Mouse (Mus musculus): ENCODE measurements around the gene Pdilt. TPM values are rescaled to one million over a fixed set of nuclear protein-coding genes. Genes with fewer than 3 reads are reported as not detected.
"Not testable (repeated sequence)": the region's sequence is repeated elsewhere in the genome, so short reads cannot be mapped to it uniquely, and the experiment has no call there.

The Pdilt gene
- not detected in 2 replicates for polyA plus RNA-seq (2014; fragmentation: Nextera tagmentation; extraction: Ambion mirVana)

GRCm38 (mm10) chr7:119523389-119523788, at the start of gene Pdilt:
Pdilt (minus strand) TSS chr7:119523489.
- no peaks in the 10 kb centered on the region for H3K4me1 ChIP-seq (ENCODE audit: control insufficient read depth, insufficient read depth, low read length)
- no peak for ATAC-seq (replicated peaks; ENCODE audit: insufficient number of reproducible peaks, low FRiP score, low TSS enrichment)
- 67% methylated on average over 4 of the region's 4 CpGs for WGBS (ENCODE audit: insufficient replicate concordance)
- no peaks in the 10 kb centered on the region for H3K9me3 ChIP-seq (replicated peaks; ENCODE audit: control insufficient read depth, low read length)
- H3K36me3 ChIP-seq (ENCODE audit: control insufficient read depth, insufficient read depth, low read length), result no peaks in the 10 kb centered on the region
- no peak within 1 kb of the TSS for H3K4me2 ChIP-seq
- H3K4me3 ChIP-seq (ENCODE audit: low read depth, low read length), result no peak within 1 kb of the TSS
- no peaks in the 10 kb centered on the region for H3K27me3 ChIP-seq (ENCODE audit: control insufficient read depth, insufficient read depth, low read length)
- no peak within 1 kb of the TSS for H3K27ac ChIP-seq (ENCODE audit: low read depth, low read length)
- no peak within 1 kb of the TSS for H3K9ac ChIP-seq (ENCODE audit: low read depth, low read length)

- not testable (repeated sequence) for H3K27me3 ChIP-seq (ENCODE audit: control insufficient read depth, insufficient read depth, low read length); H3K4me1 ChIP-seq (ENCODE audit: control insufficient read depth, insufficient read depth, low read length); H3K36me3 ChIP-seq (ENCODE audit: control insufficient read depth, insufficient read depth, low read length); H3K4me2 ChIP-seq; H3K27ac ChIP-seq (ENCODE audit: low read depth, low read length); ATAC-seq (replicated peaks; ENCODE audit: insufficient number of reproducible peaks, low FRiP score, low TSS enrichment); H3K9me3 ChIP-seq (replicated peaks; ENCODE audit: control insufficient read depth, low read length); H3K9ac ChIP-seq (ENCODE audit: low read depth, low read length); H3K4me3 ChIP-seq (ENCODE audit: low read depth, low read length)
- WGBS (ENCODE audit: insufficient replicate concordance), result 85% methylated on average over 2 of the region's 2 CpGs
These were observed 39.2 kb upstream of the Pdilt start for GRCm38 (mm10) chr7:119562476-119562875.

- Histone ChIP-seq H3K27ac (ENCODE audit: low read depth, low read length) (no peak overlapping the region), H3K27me3 (ENCODE audit: control insufficient read depth, insufficient read depth, low read length) (no peaks in the 10 kb centered on the region), H3K4me1 (ENCODE audit: control insufficient read depth, insufficient read depth, low read length) (no peaks in the 10 kb centered on the region), H3K4me3 (ENCODE audit: low read depth, low read length) (no peak overlapping the region), H3K9ac (ENCODE audit: low read depth, low read length) (no peak overlapping the region), H3K36me3 (ENCODE audit: control insufficient read depth, insufficient read depth, low read length) (no peaks in the 10 kb centered on the region), H3K9me3 (replicated peaks; ENCODE audit: control insufficient read depth, low read length) (no peaks in the 10 kb centered on the region), H3K4me2 (no peak overlapping the region)
- WGBS (ENCODE audit: insufficient replicate concordance), result 48% methylated on average over 4 of the region's 4 CpGs
- no peak for ATAC-seq (replicated peaks; ENCODE audit: insufficient number of reproducible peaks, low FRiP score, low TSS enrichment)
These were observed 38.2 kb upstream of the Pdilt start for GRCm38 (mm10) chr7:119561441-119561840.

- H3K9me3 ChIP-seq (replicated peaks; ENCODE audit: control insufficient read depth, low read length), result no peaks in the 10 kb centered on the region
- H3K27ac ChIP-seq (ENCODE audit: low read depth, low read length), result no peak overlapping the region
- H3K4me2 ChIP-seq, result no peak overlapping the region
- no peak overlapping the region for H3K4me3 ChIP-seq (ENCODE audit: low read depth, low read length)
- H3K36me3 ChIP-seq (ENCODE audit: control insufficient read depth, insufficient read depth, low read length), result no peaks in the 10 kb centered on the region
- H3K27me3 ChIP-seq (ENCODE audit: control insufficient read depth, insufficient read depth, low read length), result no peaks in the 10 kb centered on the region
- no peak overlapping the region for H3K9ac ChIP-seq (ENCODE audit: low read depth, low read length)
- WGBS (ENCODE audit: insufficient replicate concordance), result 84% methylated on average over 3 of the region's 3 CpGs
- H3K4me1 ChIP-seq (ENCODE audit: control insufficient read depth, insufficient read depth, low read length), result no peaks in the 10 kb centered on the region
- no peak for ATAC-seq (replicated peaks; ENCODE audit: insufficient number of reproducible peaks, low FRiP score, low TSS enrichment)
These were observed 37.2 kb upstream of the Pdilt start for GRCm38 (mm10) chr7:119560452-119560835.

- Histone ChIP-seq H3K27ac (ENCODE audit: low read depth, low read length) (no peak overlapping the region), H3K4me2 (no peak overlapping the region)
- WGBS (ENCODE audit: insufficient replicate concordance), result 66% methylated on average over 3 of the region's 3 CpGs
These were observed 36.6 kb upstream of the Pdilt start for GRCm38 (mm10) chr7:119559789-119560451.

GRCm38 (mm10) chr7:119554040-119554439, 30.8 kb upstream of the Pdilt start, which contains the start of gene Acsm2:
Acsm2 (plus strand) TSS chr7:119554340.
- no peaks in the 10 kb centered on the region for H3K27me3 ChIP-seq (ENCODE audit: control insufficient read depth, insufficient read depth, low read length)
- no peak within 1 kb of the TSS for H3K4me2 ChIP-seq
- 77% methylated on average over 1 of the region's 1 CpGs for WGBS (ENCODE audit: insufficient replicate concordance)
- no peak within 1 kb of the TSS for H3K9ac ChIP-seq (ENCODE audit: low read depth, low read length)
- H3K9me3 ChIP-seq (replicated peaks; ENCODE audit: control insufficient read depth, low read length), result no peaks in the 10 kb centered on the region
- no peak for ATAC-seq (replicated peaks; ENCODE audit: insufficient number of reproducible peaks, low FRiP score, low TSS enrichment)
- H3K36me3 ChIP-seq (ENCODE audit: control insufficient read depth, insufficient read depth, low read length), result no peaks in the 10 kb centered on the region
- H3K4me1 ChIP-seq (ENCODE audit: control insufficient read depth, insufficient read depth, low read length), result no peaks in the 10 kb centered on the region
- no peak within 1 kb of the TSS for H3K27ac ChIP-seq (ENCODE audit: low read depth, low read length)
- no peak within 1 kb of the TSS for H3K4me3 ChIP-seq (ENCODE audit: low read depth, low read length)

More at GRCm38 (mm10) chr7:119559789-119560451, 36.6 kb upstream of the Pdilt start:
- no peaks in the 10 kb centered on the region for H3K9me3 ChIP-seq (replicated peaks; ENCODE audit: control insufficient read depth, low read length)
- H3K4me1 ChIP-seq (ENCODE audit: control insufficient read depth, insufficient read depth, low read length), result no peaks in the 10 kb centered on the region
- no peaks in the 10 kb centered on the region for H3K36me3 ChIP-seq (ENCODE audit: control insufficient read depth, insufficient read depth, low read length)
- H3K4me3 ChIP-seq (ENCODE audit: low read depth, low read length), result no peak overlapping the region
- no peak for ATAC-seq (replicated peaks; ENCODE audit: insufficient number of reproducible peaks, low FRiP score, low TSS enrichment)
- no peaks in the 10 kb centered on the region for H3K27me3 ChIP-seq (ENCODE audit: control insufficient read depth, insufficient read depth, low read length)
- no peak overlapping the region for H3K9ac ChIP-seq (ENCODE audit: low read depth, low read length)

- ATAC-seq (replicated peaks; ENCODE audit: insufficient number of reproducible peaks, low FRiP score, low TSS enrichment), result no peak
- Histone ChIP-seq H3K4me1 (ENCODE audit: control insufficient read depth, insufficient read depth, low read length) (no peaks in the 10 kb centered on the region), H3K27ac (ENCODE audit: low read depth, low read length) (no peak overlapping the region), H3K4me2 (no peak overlapping the region), H3K36me3 (ENCODE audit: control insufficient read depth, insufficient read depth, low read length) (no peaks in the 10 kb centered on the region), H3K4me3 (ENCODE audit: low read depth, low read length) (no peak overlapping the region), H3K27me3 (ENCODE audit: control insufficient read depth, insufficient read depth, low read length) (no peaks in the 10 kb centered on the region), H3K9me3 (replicated peaks; ENCODE audit: control insufficient read depth, low read length) (no peaks in the 10 kb centered on the region), H3K9ac (ENCODE audit: low read depth, low read length) (no peak overlapping the region)
- WGBS (ENCODE audit: insufficient replicate concordance), result 74% methylated on average over 3 of the region's 3 CpGs
These were observed 27.4 kb upstream of the Pdilt start for GRCm38 (mm10) chr7:119550471-119551222.

- Histone ChIP-seq H3K27ac (ENCODE audit: low read depth, low read length) (no peak overlapping the region), H3K4me3 (ENCODE audit: low read depth, low read length) (no peak overlapping the region), H3K36me3 (ENCODE audit: control insufficient read depth, insufficient read depth, low read length) (no peaks in the 10 kb centered on the region), H3K9me3 (replicated peaks; ENCODE audit: control insufficient read depth, low read length) (no peaks in the 10 kb centered on the region), H3K9ac (ENCODE audit: low read depth, low read length) (no peak overlapping the region), H3K4me2 (no peak overlapping the region), H3K4me1 (ENCODE audit: control insufficient read depth, insufficient read depth, low read length) (no peaks in the 10 kb centered on the region), H3K27me3 (ENCODE audit: control insufficient read depth, insufficient read depth, low read length) (no peaks in the 10 kb centered on the region)
- no peak for ATAC-seq (replicated peaks; ENCODE audit: insufficient number of reproducible peaks, low FRiP score, low TSS enrichment)
These were observed 22.3 kb upstream of the Pdilt start for GRCm38 (mm10) chr7:119545572-119545971.

GRCm38 (mm10) chr7:119542445-119542844, 19.2 kb upstream of the Pdilt start:
- no peaks in the 10 kb centered on the region for H3K4me1 ChIP-seq (ENCODE audit: control insufficient read depth, insufficient read depth, low read length)
- no peak overlapping the region for H3K4me3 ChIP-seq (ENCODE audit: low read depth, low read length)
- WGBS (ENCODE audit: insufficient replicate concordance), result 79% methylated on average over 2 of the region's 2 CpGs
- no peaks in the 10 kb centered on the region for H3K27me3 ChIP-seq (ENCODE audit: control insufficient read depth, insufficient read depth, low read length)
- H3K4me2 ChIP-seq, result no peak overlapping the region
- H3K27ac ChIP-seq (ENCODE audit: low read depth, low read length), result no peak overlapping the region
- no peak overlapping the region for H3K9ac ChIP-seq (ENCODE audit: low read depth, low read length)
- no peaks in the 10 kb centered on the region for H3K36me3 ChIP-seq (ENCODE audit: control insufficient read depth, insufficient read depth, low read length)
- H3K9me3 ChIP-seq (replicated peaks; ENCODE audit: control insufficient read depth, low read length), result no peaks in the 10 kb centered on the region
- ATAC-seq (replicated peaks; ENCODE audit: insufficient number of reproducible peaks, low FRiP score, low TSS enrichment), result no peak

Measured in heart, embryonic 11.5 days (tissue).